Mouse (Mus musculus): ENCODE measurements at regions not wholly inside any gene's neighbourhood (a gene's known extent, or its start where the extent isn't known, plus 50 kb on each side); places are given as distances from the start of the nearest gene placed in this dataset.

- intact Hi-C loops (cut with DNase I), result no loop called here
- 36% methylated on average over 6 of the region's 6 CpGs for WGBS
- Histone ChIP-seq H3K27me3 (ENCODE audit: control insufficient read depth, insufficient read depth, low read length) (no peaks in the 10 kb centered on the region), H3K4me3 (no peak overlapping the region), H3K4me1 (ENCODE audit: control insufficient read depth, insufficient read depth, low read length) (no peaks in the 10 kb centered on the region), H3K27ac (no peak overlapping the region), H3K79me2 (replicated peaks; ENCODE audit: control insufficient read depth, insufficient read depth, low read length) (no peaks in the 10 kb centered on the region), H3K9ac (ENCODE audit: low read depth, low read length) (no peak overlapping the region), H3K36me3 (ENCODE audit: control insufficient read depth, insufficient read depth, low read length) (no peaks in the 10 kb centered on the region)
- no peak for DNase-seq
- TF ChIP-seq EP300 (IDR thresholded peaks at IDR 0.05; ENCODE audit: insufficient read depth, low read depth, low read length) (no peak), CTCF (IDR thresholded peaks at IDR 0.05) (no peak), POLR2A (IDR thresholded peaks at IDR 0.05; ENCODE audit: insufficient read depth, low read depth, low read length) (no peak)
Measured at GRCm38 (mm10) chr19:30380515-30381206, 147.9 kb downstream of the Mbl2 start.

- 43% methylated on average over 5 of the region's 5 CpGs for WGBS
- DNase-seq, result no peak
- no peaks in the 10 kb centered on the region for H3K4me1 ChIP-seq (ENCODE audit: control insufficient read depth, insufficient read depth, low read length)
- intact Hi-C loops (cut with DNase I), result no loop called here
- no peaks in the 10 kb centered on the region for H3K27me3 ChIP-seq (ENCODE audit: control insufficient read depth, insufficient read depth, low read length)
- no peak overlapping the region for H3K27ac ChIP-seq
- TF ChIP-seq EP300 (IDR thresholded peaks at IDR 0.05; ENCODE audit: insufficient read depth, low read depth, low read length) (no peak), CTCF (IDR thresholded peaks at IDR 0.05) (no peak), POLR2A (IDR thresholded peaks at IDR 0.05; ENCODE audit: insufficient read depth, low read depth, low read length) (no peak)
- H3K9ac ChIP-seq (ENCODE audit: low read depth, low read length), result no peak overlapping the region
- no peaks in the 10 kb centered on the region for H3K36me3 ChIP-seq (ENCODE audit: control insufficient read depth, insufficient read depth, low read length)
- H3K4me3 ChIP-seq, result no peak overlapping the region
- no peaks in the 10 kb centered on the region for H3K79me2 ChIP-seq (replicated peaks; ENCODE audit: control insufficient read depth, insufficient read depth, low read length)
Measured at GRCm38 (mm10) chr19:30393791-30394190, 155.7 kb downstream of the Dkk1 start.

GRCm38 (mm10) chr19:30406943-30407342, 142.5 kb downstream of the Dkk1 start:
- no peak overlapping the region for H3K9ac ChIP-seq (ENCODE audit: low read depth, low read length)
- H3K27me3 ChIP-seq (ENCODE audit: control insufficient read depth, insufficient read depth, low read length), result no peaks in the 10 kb centered on the region
- intact Hi-C loops (cut with DNase I), result no loop called here
- H3K4me1 ChIP-seq (ENCODE audit: control insufficient read depth, insufficient read depth, low read length), result no peaks in the 10 kb centered on the region
- H3K79me2 ChIP-seq (replicated peaks; ENCODE audit: control insufficient read depth, insufficient read depth, low read length), result no peaks in the 10 kb centered on the region
- no peak overlapping the region for H3K4me3 ChIP-seq
- H3K36me3 ChIP-seq (ENCODE audit: control insufficient read depth, insufficient read depth, low read length), result no peaks in the 10 kb centered on the region
- H3K27ac ChIP-seq, result no peak overlapping the region
- TF ChIP-seq POLR2A (IDR thresholded peaks at IDR 0.05; ENCODE audit: insufficient read depth, low read depth, low read length) (no peak), EP300 (IDR thresholded peaks at IDR 0.05; ENCODE audit: insufficient read depth, low read depth, low read length) (no peak), CTCF (IDR thresholded peaks at IDR 0.05) (no peak)
- DNase-seq, result no peak
- WGBS, result 81% methylated on average over 6 of the region's 6 CpGs

GRCm38 (mm10) chr19:30419556-30420280, 129.7 kb downstream of the Dkk1 start:
- Histone ChIP-seq H3K36me3 (ENCODE audit: control insufficient read depth, insufficient read depth, low read length) (no peaks in the 10 kb centered on the region), H3K4me3 (no peak overlapping the region), H3K9ac (ENCODE audit: low read depth, low read length) (no peak overlapping the region), H3K4me1 (ENCODE audit: control insufficient read depth, insufficient read depth, low read length) (no peaks in the 10 kb centered on the region), H3K27me3 (ENCODE audit: control insufficient read depth, insufficient read depth, low read length) (no peaks in the 10 kb centered on the region), H3K79me2 (replicated peaks; ENCODE audit: control insufficient read depth, insufficient read depth, low read length) (no peaks in the 10 kb centered on the region), H3K27ac (no peak overlapping the region)
- WGBS, result 27% methylated on average over 10 of the region's 10 CpGs
- intact Hi-C loops (cut with DNase I), result no loop called here
- DNase-seq, result no peak
- TF ChIP-seq CTCF (IDR thresholded peaks at IDR 0.05) (no peak), POLR2A (IDR thresholded peaks at IDR 0.05; ENCODE audit: insufficient read depth, low read depth, low read length) (no peak), EP300 (IDR thresholded peaks at IDR 0.05; ENCODE audit: insufficient read depth, low read depth, low read length) (no peak)

- no peaks in the 10 kb centered on the region for H3K79me2 ChIP-seq (replicated peaks; ENCODE audit: control insufficient read depth, insufficient read depth, low read length)
- no peak for DNase-seq
- TF ChIP-seq EP300 (IDR thresholded peaks at IDR 0.05; ENCODE audit: insufficient read depth, low read depth, low read length) (no peak), CTCF (IDR thresholded peaks at IDR 0.05) (no peak), POLR2A (IDR thresholded peaks at IDR 0.05; ENCODE audit: insufficient read depth, low read depth, low read length) (no peak)
- WGBS, result 64% methylated on average over 2 of the region's 2 CpGs
- no peaks in the 10 kb centered on the region for H3K36me3 ChIP-seq (ENCODE audit: control insufficient read depth, insufficient read depth, low read length)
- no peak overlapping the region for H3K9ac ChIP-seq (ENCODE audit: low read depth, low read length)
- H3K27ac ChIP-seq, result no peak overlapping the region
- no peaks in the 10 kb centered on the region for H3K4me1 ChIP-seq (ENCODE audit: control insufficient read depth, insufficient read depth, low read length)
- H3K27me3 ChIP-seq (ENCODE audit: control insufficient read depth, insufficient read depth, low read length), result no peaks in the 10 kb centered on the region
- H3K4me3 ChIP-seq, result no peak overlapping the region
- intact Hi-C loops (cut with DNase I), result loop anchor here (5.0 kb wide), 1 partner anchor 127 kb away; no protein-coding TSS in a partner anchor
Measured at GRCm38 (mm10) chr19:30425627-30426026, 123.8 kb downstream of the Dkk1 start.

- intact Hi-C loops (cut with DNase I), result loop anchor here (5.0 kb wide), 1 partner anchor 125 kb away; no protein-coding TSS in a partner anchor
- no peaks in the 10 kb centered on the region for H3K36me3 ChIP-seq (ENCODE audit: control insufficient read depth, insufficient read depth, low read length)
- H3K9ac ChIP-seq (ENCODE audit: low read depth, low read length), result no peak overlapping the region
- peak; percentile 43 for TF ChIP-seq CTCF (IDR thresholded peaks at IDR 0.05)
- no peak for TF ChIP-seq POLR2A (IDR thresholded peaks at IDR 0.05; ENCODE audit: insufficient read depth, low read depth, low read length)
- no peak for TF ChIP-seq EP300 (IDR thresholded peaks at IDR 0.05; ENCODE audit: insufficient read depth, low read depth, low read length)
- 9% methylated on average over 2 of the region's 2 CpGs for WGBS
- H3K4me1 ChIP-seq (ENCODE audit: control insufficient read depth, insufficient read depth, low read length), result no peaks in the 10 kb centered on the region
- H3K4me3 ChIP-seq, result no peak overlapping the region
- H3K27ac ChIP-seq, result no peak overlapping the region
- H3K79me2 ChIP-seq (replicated peaks; ENCODE audit: control insufficient read depth, insufficient read depth, low read length), result no peaks in the 10 kb centered on the region
- no peaks in the 10 kb centered on the region for H3K27me3 ChIP-seq (ENCODE audit: control insufficient read depth, insufficient read depth, low read length)
- no peak for DNase-seq
Measured at GRCm38 (mm10) chr19:30427484-30427883, 122.0 kb downstream of the Dkk1 start.
